Mouse (Mus musculus) right cerebral cortex, postnatal 36 days (tissue): Measurements from ENCODE around the gene Ugt1a6b.
"Not testable (repeated sequence)": the region's sequence is repeated elsewhere in the genome, so short reads cannot be mapped to it uniquely, and the experiment has no call there.

Source experiments
- DNase-seq, 2 experiments: peaks; one replicate each; pipeline ENCODE4 v3.0.0; 2022; ENCODE audit warnings: low spot score in 2 of 2, mixed read lengths in 1 of 2

The Ugt1a6b gene

GRCm38 (mm10) chr1:88121521-88121920 lies 18.5 kb downstream of the Ugt1a6b start:
- not testable (repeated sequence) for DNase-seq

GRCm38 (mm10) chr1:88125827-88126360 lies 22.8 kb downstream of the Ugt1a6b start:
- DNase-seq = not testable (repeated sequence)

GRCm38 (mm10) chr1:88129091-88129490 lies 26.0 kb downstream of the Ugt1a6b start:
- DNase-seq = not testable (repeated sequence)

GRCm38 (mm10) chr1:88130223-88130622 lies 27.2 kb downstream of the Ugt1a6b start:
- not testable (repeated sequence) for DNase-seq

DNA sequence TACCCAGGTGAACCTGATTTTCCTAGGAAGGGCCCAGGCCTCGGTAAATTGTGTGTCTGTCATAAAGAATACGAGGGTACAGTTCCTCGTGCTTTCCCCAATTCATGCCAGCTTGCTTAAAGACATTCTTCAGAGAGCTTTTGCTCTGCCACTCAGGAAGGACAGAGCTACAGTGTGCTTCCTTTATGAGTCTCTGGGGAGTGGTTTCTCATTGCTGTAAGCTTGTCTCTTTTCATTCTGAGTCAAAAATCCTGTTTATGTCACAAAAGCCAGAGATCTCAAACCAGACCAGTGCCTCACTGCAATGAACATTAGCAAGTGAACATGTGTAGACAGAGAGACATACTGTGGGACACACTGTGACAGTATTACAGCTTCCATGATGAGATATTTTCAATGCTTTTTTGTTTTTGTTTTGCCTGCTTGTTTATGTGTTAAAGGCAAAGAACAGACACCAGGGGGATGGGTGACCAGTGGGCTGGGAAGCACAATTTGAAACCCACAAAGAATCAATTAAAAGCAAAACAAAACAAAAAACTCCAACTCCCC lies 30.9 kb downstream of the Ugt1a6b start:
- DNase-seq = no peak

DNA sequence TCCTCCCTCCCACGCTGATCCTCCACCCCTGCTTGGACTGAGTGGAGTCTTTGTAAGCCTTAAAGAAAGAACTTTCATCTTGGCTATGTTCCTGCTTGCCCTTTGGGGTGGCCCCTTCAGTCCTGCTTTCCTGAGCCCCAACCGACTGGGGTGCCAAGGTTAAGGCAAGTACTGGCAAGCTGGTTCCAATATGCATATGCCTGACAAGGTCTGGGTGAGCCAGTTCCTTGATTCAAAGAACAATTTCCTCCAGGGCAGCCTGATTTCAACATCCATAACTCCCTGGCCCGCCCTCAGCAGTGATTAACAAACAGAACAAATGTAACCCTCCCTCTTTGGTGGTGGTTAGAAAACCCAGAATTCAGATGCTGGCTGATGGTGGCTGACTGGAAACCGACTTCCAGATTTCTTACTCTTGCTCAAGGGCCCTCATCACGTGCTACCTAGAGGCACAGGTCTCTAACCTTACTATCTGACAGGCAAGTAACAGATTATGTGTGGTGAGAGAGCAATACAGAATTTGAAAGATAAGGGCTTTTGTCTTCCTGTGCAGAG lies 31.5 kb downstream of the Ugt1a6b start, which contains the start of gene Ugt1a6a:
TSS of gene Ugt1a6a (plus strand) at position 353 of the 555 bp plus-strand sequence.
- not testable (repeated sequence) for DNase-seq

DNA sequence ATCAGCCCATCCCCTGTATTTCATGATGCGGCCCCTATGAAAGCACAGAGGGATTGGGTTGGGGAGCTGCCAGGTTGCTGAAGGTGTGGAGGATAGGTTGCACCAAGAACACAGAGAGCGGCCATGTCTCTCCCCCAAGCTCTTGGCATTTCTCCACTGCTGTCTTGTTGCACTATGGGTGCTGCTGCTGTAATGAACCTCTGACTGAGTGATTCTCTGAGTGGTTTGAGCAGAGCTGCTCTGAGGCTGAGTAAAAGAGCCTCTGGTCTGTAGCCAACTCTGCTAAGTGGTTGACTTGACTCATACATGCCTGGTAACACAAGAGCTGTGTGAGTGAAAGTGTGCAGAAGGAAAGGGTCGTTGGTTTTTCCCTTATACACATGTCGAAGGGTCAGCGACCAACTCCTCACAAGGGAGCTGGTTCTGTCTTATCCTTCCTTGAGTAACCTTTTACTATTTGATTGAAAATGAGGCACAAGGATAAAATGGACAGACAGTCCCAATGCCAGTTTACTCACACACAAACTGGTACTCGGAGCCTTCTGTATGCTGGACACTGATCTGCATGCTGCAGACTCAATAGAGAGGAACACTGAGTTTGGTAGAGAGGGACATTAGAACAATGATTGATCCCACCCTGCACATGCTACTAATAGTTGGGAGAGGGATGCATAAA lies 32.3 kb downstream of the Ugt1a6b start:
- not testable (repeated sequence) for DNase-seq

DNA sequence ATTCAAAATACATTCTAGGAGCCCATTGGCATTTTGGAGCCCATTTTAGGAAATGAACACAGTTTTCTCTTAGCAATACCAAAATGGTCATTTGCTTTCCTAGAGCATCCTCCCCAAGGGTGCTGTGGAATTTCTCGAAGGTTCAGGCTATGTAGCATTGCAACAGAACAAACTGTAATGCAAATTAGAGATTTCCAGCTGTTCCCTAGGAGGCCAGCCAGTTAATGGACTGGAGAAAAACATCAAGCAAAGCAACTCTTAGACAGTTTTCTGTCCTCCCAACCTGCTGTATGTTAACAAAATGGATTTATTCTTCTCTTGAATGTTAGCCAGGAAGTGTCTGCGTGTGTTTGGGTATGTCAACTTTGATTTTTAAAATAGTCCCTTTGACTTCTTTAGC lies 33.6 kb downstream of the Ugt1a6b start:
- DNase-seq = no peak

DNA sequence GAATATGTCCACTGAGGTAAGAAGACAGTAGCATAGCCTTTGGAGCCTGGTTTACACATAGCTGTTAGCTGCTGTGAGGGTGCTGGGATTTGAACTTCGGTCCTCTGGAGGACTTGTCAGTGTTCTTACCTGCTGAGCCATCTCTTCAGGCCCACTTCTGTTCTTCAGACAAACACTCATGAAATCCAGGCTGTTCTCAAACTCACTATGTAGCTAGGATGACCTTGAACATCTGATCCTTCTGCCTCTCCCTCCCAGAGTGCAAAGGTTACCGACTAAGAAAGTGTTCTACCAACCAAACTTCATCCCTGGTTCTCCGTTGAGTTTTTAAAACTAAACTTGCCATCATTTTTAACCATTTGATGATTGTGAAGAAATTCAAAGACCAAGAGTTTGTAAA lies 34.2 kb downstream of the Ugt1a6b start:
- DNase-seq = no peak

- no peak for DNase-seq
Measured at GRCm38 (mm10) chr1:88138145-88138544, 35.1 kb downstream of the Ugt1a6b start.

DNA sequence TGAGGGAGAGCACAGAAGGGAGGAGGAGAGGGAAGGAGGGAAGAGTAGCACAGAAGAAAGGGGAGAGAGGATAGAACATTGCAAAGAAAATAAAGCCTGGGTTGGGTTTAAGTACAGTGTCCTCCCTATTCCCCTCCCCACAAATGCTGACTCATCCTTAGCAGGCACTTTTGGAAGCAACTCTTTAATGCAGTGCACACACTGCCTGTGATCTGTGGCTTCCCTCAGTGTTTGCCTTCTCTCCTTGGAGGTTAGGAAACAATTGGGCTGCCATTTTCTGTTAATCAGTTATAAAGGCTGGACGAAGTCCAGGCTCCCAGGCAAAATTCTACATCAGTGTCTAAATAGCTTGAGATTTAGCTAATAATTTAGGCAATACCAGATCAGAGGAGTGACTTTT lies 37.4 kb downstream of the Ugt1a6b start:
- not testable (repeated sequence) for DNase-seq

DNA sequence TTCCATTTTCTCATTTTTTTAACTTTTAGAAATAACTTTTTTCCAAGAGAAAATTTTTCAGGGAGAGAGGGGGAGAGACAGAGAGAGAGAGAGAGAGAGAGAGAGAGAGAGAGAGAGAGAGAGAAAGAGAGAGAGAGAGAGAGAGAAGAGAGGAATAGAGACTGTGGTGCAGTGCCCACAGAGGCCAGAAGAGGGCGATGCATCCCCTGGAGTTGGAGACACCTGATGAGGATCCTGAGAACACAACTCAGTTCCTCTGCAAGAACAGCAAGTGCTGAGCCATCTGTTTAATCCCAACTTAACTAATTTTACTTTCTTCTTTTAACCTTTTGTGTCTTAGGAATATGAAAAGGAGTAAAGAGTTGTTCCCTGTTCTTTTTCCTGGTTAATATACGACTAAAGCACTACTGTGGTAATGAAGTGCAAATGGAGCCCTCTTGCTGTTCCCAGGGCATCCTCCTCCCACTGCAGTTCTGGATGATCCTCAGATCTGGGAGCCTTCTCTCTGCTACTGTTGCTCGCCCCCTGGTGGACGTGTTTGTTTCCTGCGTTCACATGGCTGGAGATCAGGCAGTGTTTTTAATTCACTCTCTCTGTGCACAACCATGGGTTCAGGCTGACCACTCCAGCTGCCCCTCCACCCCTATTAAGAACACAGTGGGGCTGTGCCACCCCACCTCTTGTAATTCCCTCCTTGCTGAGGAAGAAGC lies 41.1 kb downstream of the Ugt1a6b start:
- not testable (repeated sequence) for DNase-seq

GRCm38 (mm10) chr1:88145278-88145677 lies 42.2 kb downstream of the Ugt1a6b start:
- DNase-seq = not testable (repeated sequence)

- DNase-seq = not testable (repeated sequence)
Measured at GRCm38 (mm10) chr1:88150133-88150532, 47.1 kb downstream of the Ugt1a6b start.

- no peak for DNase-seq
Measured at GRCm38 (mm10) chr1:88158430-88158829, 55.4 kb downstream of the Ugt1a6b start.

DNA sequence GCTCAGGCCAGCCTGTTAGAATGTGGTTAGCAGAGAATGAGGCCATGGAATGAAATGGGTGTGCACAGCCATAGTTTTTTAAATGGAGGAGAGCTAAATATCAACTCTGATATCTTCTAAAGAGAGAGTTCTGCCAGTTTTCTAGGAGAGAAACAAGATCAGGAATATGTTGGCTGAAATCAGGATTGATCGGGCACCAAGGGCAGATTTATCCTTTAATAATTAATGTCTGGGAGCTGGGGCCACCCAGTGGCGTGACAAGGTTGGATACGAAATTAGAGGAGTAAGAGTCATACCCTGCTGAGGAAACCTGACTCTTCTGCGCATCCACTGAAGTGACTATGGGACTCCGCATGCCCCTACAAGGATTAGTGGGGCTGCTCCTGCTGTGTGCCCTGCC lies 62.7 kb downstream of the Ugt1a6b start, which contains the start of gene Ugt1a5:
TSS of gene Ugt1a5 (plus strand) at position 302 of the 400 bp plus-strand sequence.
- no peak for DNase-seq

GRCm38 (mm10) chr1:88172190-88172589 lies 69.1 kb downstream of the Ugt1a6b start:
- not testable (repeated sequence) for DNase-seq

DNA sequence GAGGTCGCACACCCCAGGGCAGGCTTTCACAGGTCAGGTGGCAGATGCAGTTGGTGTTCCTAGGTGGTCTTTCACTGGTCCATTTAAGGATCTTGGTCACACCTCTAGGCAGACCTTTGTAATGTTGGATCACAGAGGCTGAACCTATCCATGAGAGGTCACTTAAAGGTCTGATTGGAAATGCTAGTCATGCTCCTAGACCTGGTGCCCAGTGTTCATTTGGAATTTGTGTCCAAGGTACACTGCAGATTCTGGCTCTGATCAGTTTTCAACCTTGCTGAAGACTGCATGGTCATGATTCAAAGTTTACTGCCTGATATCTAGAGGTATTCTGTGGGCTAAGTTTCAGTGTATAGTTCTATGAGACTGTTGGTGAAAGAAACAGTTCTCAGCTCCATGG lies 76.6 kb downstream of the Ugt1a6b start:
- no peak for DNase-seq

DNA sequence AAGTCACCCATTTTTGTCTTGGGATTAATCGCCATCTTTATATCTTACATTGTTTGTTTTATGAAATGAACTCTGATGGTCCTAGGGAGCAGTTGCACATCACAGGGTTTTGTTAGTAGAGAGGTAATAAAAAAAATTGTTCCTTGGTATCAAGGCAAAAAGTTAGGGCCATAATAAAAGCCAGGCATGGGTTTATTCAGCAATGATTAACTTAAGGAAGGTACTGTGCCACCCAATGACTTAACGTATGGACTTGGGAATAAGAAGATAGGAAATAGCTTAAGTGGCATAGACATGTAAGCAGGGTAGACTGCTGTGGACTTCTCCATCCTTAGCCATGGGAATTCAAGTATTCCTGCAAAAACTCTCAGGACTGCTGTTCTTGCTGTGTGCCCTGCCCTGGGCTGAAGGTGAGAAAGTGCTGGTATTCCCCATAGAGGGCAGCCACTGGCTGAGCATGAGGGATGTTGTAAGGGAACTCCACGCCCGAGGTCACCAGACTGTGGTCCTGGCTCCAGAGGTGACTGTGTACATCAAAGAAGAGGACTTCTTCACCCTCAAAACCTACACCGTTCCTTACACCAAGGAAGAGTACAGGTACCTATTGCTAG lies 83.4 kb downstream of the Ugt1a6b start:
- DNase-seq = no peak

- no peak for DNase-seq
Measured at GRCm38 (mm10) chr1:88192136-88192535, 89.1 kb downstream of the Ugt1a6b start.

DNA sequence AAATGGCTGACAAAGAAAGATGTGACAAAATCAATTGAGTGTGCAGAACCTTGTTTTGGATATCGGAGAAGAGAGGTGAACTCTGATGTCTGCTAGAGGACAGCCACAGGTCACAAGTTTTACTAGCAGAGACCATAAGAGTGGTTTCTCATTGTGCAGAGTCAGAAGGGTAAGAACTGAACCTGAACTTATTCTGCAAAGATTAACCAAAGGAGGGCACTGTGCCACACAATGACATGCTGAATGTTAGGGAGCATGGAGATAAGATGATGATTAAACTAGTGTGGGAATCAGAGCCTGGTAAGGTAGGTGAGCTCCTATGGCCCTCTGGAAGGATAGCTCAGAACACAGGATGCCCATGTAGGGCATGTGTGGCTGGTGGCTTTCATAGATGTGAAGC lies 92.6 kb downstream of the Ugt1a6b start:
- no peak for DNase-seq

GRCm38 (mm10) chr1:88197443-88197842 lies 94.4 kb downstream of the Ugt1a6b start:
- DNase-seq = no peak
